Mouse (Mus musculus): ENCODE measurements around the gene Ano1. TPM values are rescaled to one million over a fixed set of nuclear protein-coding genes. Genes with fewer than 3 reads are reported as not detected.

The Ano1 gene
- total RNA-seq, 2 experiments from 2014 or later, result 34.3 to 37.7 TPM

Other genes with a start within 250 kb of the Ano1 start
- 10 to 100 TPM; 41.7 to 48.5 TPM for gene Ppfia1, start 198.2 kb downstream of the Ano1 start, total RNA-seq (2021)
- gene Fadd, start 169.5 kb downstream of the Ano1 start, total RNA-seq (2021), result 10 to 100 TPM; 10.1 to 11.1 TPM
- gene Fgf3, start 86.1 kb upstream of the Ano1 start, total RNA-seq (2021), result under 1 TPM; 0.27 to 0.33 TPM
- gene Fgf4, start 95.4 kb upstream of the Ano1 start, total RNA-seq (2021), result not detected
- not detected for gene Fgf15, start 144.6 kb upstream of the Ano1 start, total RNA-seq (2021)
- gene LTO1, start 163.1 kb upstream of the Ano1 start, total RNA-seq (2021), result 10 to 100 TPM; 25.6 to 26.2 TPM
- 10 to 100 TPM; 72.7 to 80.8 TPM for gene Ccnd1, start 188.0 kb upstream of the Ano1 start, total RNA-seq (2021)

All from adrenal gland, postnatal 10 days (tissue).